Comparison of ENCODE assay signal across 15 mouse cellular contexts in the genomic region with DNA sequence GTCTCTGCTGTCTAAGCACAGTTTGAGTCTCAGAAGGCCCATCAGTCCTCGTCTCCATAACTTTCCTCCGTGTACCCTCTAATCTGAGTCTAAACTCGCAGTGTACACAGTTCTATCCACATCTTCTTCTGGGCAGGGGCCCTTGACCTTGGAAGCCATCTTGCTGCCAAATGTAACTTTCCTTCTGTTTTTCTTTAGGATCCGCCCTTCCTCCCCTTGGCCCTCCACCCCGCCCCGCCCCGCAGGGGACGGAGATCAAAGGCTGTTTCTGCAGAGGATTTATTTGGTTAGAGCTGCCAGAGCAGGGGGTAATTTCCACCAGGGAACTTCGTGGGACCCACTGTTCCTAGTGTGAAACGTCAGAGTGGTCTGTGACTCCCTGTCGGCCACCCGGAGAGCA. TPM values are rescaled to one million over a fixed set of nuclear protein-coding genes. Genes with fewer than 3 reads are reported as not detected.
DNase-seq lines count a peak whose midpoint lies in the region; ATAC-seq and TF ChIP-seq lines count a peak whose summit lies in the region.
"Had no signal": no experiment of that assay in that cellular context is flagged by ENCODE, and none has a peak within 500 bp of the region (broad histone marks: within the 10 kb centered on the region; RNA-seq: fewer than 3 reads in every experiment).

No protein-coding gene starts in this region.

- peak; percentile 44 for DNase-seq in cerebellum, adult 11-12 months
- no peak for DNase-seq in cerebellum, postnatal 4 days (ENCODE audit: low spot score in 2 of 2)
- DNase-seq in heart, postnatal 4 days = peak; percentile 17
- peak; percentile 29 for DNase-seq in lung, postnatal 0 days (ENCODE audit: low spot score)
- no peak for DNase-seq in lung, postnatal 36 days
- DNase-seq in limb, embryonic 10.5 days (ENCODE audit: low spot score) = no peak
- DNase-seq: right cerebral cortex, postnatal 25 days; thymus, postnatal 25 days had no signal

- H3K9me3 ChIP-seq in heart, embryonic 11.5 days (replicated peaks; ENCODE audit: control insufficient read depth, low read length) = no peaks in the 10 kb centered on the region
- no peaks in the 10 kb centered on the region for H3K9me3 ChIP-seq in lung, postnatal 0 days (ENCODE audit: low read length)
- H3K9me3 ChIP-seq in limb, embryonic 10.5 days (replicated peaks) = no peaks in the 10 kb centered on the region
- H3K9me3 ChIP-seq: embryonic facial prominence, embryonic 15.5 days; G1E; midbrain, embryonic 15.5 days had no signal

- H3K27ac ChIP-seq in heart, embryonic 11.5 days (ENCODE audit: low read depth, low read length) = no peak overlapping the region
- H3K27ac ChIP-seq in lung, postnatal 0 days (ENCODE audit: low read length) = no peak overlapping the region
- H3K27ac ChIP-seq in limb, embryonic 10.5 days = peak overlapping the region; percentile 37
- H3K27ac ChIP-seq: embryonic facial prominence, embryonic 15.5 days; midbrain, embryonic 15.5 days had no signal

- H3K4me2 ChIP-seq in heart, embryonic 11.5 days = no peak overlapping the region
- H3K4me2 ChIP-seq in lung, postnatal 0 days (replicated peaks; ENCODE audit: low read depth, low read length) = no peak overlapping the region
- H3K4me2 ChIP-seq: embryonic facial prominence, embryonic 15.5 days; midbrain, embryonic 15.5 days had no signal

- H3K4me1 ChIP-seq in heart, embryonic 11.5 days (ENCODE audit: control insufficient read depth, insufficient read depth, low read length) = peaks cover 14% of the 10 kb centered on the region
- H3K4me1 ChIP-seq in lung, postnatal 0 days (ENCODE audit: insufficient read depth, low read depth, low read length) = peaks cover 8% of the 10 kb centered on the region
- peaks cover 49% of the 10 kb centered on the region for H3K4me1 ChIP-seq in limb, embryonic 10.5 days

- WGBS in heart, embryonic 11.5 days (ENCODE audit: insufficient replicate concordance) = 20% methylated on average over 12 of the region's 12 CpGs
- 17% methylated on average over 12 of the region's 12 CpGs for WGBS in lung, postnatal 0 days
- 19% methylated on average over 12 of the region's 12 CpGs for WGBS in limb, embryonic 10.5 days

- H3K27me3 ChIP-seq in heart, embryonic 11.5 days (ENCODE audit: control insufficient read depth, insufficient read depth, low read length) = no peaks in the 10 kb centered on the region
- no peaks in the 10 kb centered on the region for H3K27me3 ChIP-seq in lung, postnatal 0 days (replicated peaks; ENCODE audit: insufficient read depth, low read length)
- no peaks in the 10 kb centered on the region for H3K27me3 ChIP-seq in limb, embryonic 10.5 days (ENCODE audit: low read depth, poor library complexity, severe bottlenecking)
- H3K27me3 ChIP-seq: embryonic facial prominence, embryonic 15.5 days; midbrain, embryonic 15.5 days had no signal

- no peak overlapping the region for H3K4me3 ChIP-seq in heart, embryonic 11.5 days (ENCODE audit: low read depth, low read length)
- no peak overlapping the region for H3K4me3 ChIP-seq in lung, postnatal 0 days (ENCODE audit: low read depth, low read length)
- 0 out of 2 replicates have a peak overlapping the region, but pooled peaks have one; percentile 4 for H3K4me3 ChIP-seq in limb, embryonic 10.5 days
- H3K4me3 ChIP-seq: embryonic facial prominence, embryonic 15.5 days; midbrain, embryonic 15.5 days had no signal

- no peak for ATAC-seq in heart, embryonic 11.5 days (replicated peaks; ENCODE audit: insufficient number of reproducible peaks, low FRiP score, low TSS enrichment)
- 0 out of 2 replicates have a peak, but pooled peaks have one; percentile 1 for ATAC-seq in lung, postnatal 0 days
- ATAC-seq in inflammation-experienced regulatory T-cells, adult 6 months = no peak
- ATAC-seq: activated CD4-positive, CD25-positive, alpha-beta regulatory T cell, adult 4 months; forebrain, embryonic 16.5 days; midbrain, embryonic 15.5 days had no signal

- no peak for TF ChIP-seq CTCF in lung, postnatal 0 days (IDR thresholded peaks at IDR 0.05)

- TF ChIP-seq EP300 in lung, postnatal 0 days (IDR thresholded peaks at IDR 0.05) = no peak

- no peak overlapping the region for H3K9ac ChIP-seq in heart, embryonic 11.5 days (ENCODE audit: low read depth, low read length)
- H3K9ac ChIP-seq in lung, postnatal 0 days (replicated peaks; ENCODE audit: low read depth) = no peak overlapping the region
- H3K9ac ChIP-seq: embryonic facial prominence, embryonic 15.5 days; midbrain, embryonic 15.5 days had no signal

- no peaks in the 10 kb centered on the region for H3K36me3 ChIP-seq in heart, embryonic 11.5 days (ENCODE audit: control insufficient read depth, insufficient read depth, low read length)
- no peaks in the 10 kb centered on the region for H3K36me3 ChIP-seq in lung, postnatal 0 days (ENCODE audit: insufficient read depth, low read length)
- H3K36me3 ChIP-seq in limb, embryonic 10.5 days = peaks cover 61% of the 10 kb centered on the region
- H3K36me3 ChIP-seq: G1E; midbrain, embryonic 15.5 days had no signal

RNA-seq across cellular contexts. Expression of a gene that starts 18.3 kb away (rescaled TPM):
- 10 to 100 TPM in 1 of 2 experiments, 1 to 10 TPM in 1; 9.9 to 10.1 TPM for total RNA-seq in heart, postnatal 4 days (2021)
- 7.3 and 7.5 TPM in 2 replicates for polyA plus RNA-seq in heart, embryonic 11.5 days (2014; fragmentation: Nextera tagmentation; extraction: Ambion mirVana)
- polyA plus RNA-seq in lung, postnatal 0 days (2015; fragmentation: Nextera tagmentation; extraction: Ambion mirVana) = 5.4 and 7.5 TPM in 2 replicates
- polyA plus RNA-seq in limb, embryonic 10.5 days (2016; fragmentation: Nextera tagmentation; extraction: Ambion mirVana) = 33.8 and 36.8 TPM in 2 replicates
- polyA plus RNA-seq in inflammation-experienced regulatory T-cells, adult 6 months (2017; shearing (Covaris generic)) = 1 to 10 TPM in 2 of 3 experiments, not detected in 1; 1.4 to 1.9 TPM
- polyA plus RNA-seq: G1E had no signal

RNA-seq across cellular contexts. Expression of a gene that starts 25.3 kb away (rescaled TPM):
- total RNA-seq in heart, postnatal 4 days (2021) = 1 to 10 TPM; 5.2 to 6.3 TPM
- polyA plus RNA-seq in heart, embryonic 11.5 days (2014; fragmentation: Nextera tagmentation; extraction: Ambion mirVana) = 7.7 and 9.4 TPM in 2 replicates
- 28.5 and 29.8 TPM in 2 replicates for polyA plus RNA-seq in lung, postnatal 0 days (2015; fragmentation: Nextera tagmentation; extraction: Ambion mirVana)
- 2.6 and 2.8 TPM in 2 replicates for polyA plus RNA-seq in limb, embryonic 10.5 days (2016; fragmentation: Nextera tagmentation; extraction: Ambion mirVana)
- not detected for polyA plus RNA-seq in inflammation-experienced regulatory T-cells, adult 6 months (2017; shearing (Covaris generic))
- polyA plus RNA-seq: activated CD4-positive, CD25-positive, alpha-beta regulatory T cell, adult 4 months; G1E had no signal

RNA-seq across cellular contexts. Expression of a gene that starts 30.1 kb away (rescaled TPM):
- total RNA-seq in heart, postnatal 4 days (2021) = 1,000 to 10,000 TPM; 1,184 to 1,197 TPM
- polyA plus RNA-seq in heart, embryonic 11.5 days (2014; fragmentation: Nextera tagmentation; extraction: Ambion mirVana) = 841 and 878 TPM in 2 replicates
- 442 and 571 TPM in 2 replicates for polyA plus RNA-seq in lung, postnatal 0 days (2015; fragmentation: Nextera tagmentation; extraction: Ambion mirVana)
- polyA plus RNA-seq in limb, embryonic 10.5 days (2016; fragmentation: Nextera tagmentation; extraction: Ambion mirVana) = 2.4 and 3.1 TPM in 2 replicates
- 1 to 10 TPM in 2 of 3 experiments, not detected in 1; 1.7 to 1.9 TPM for polyA plus RNA-seq in inflammation-experienced regulatory T-cells, adult 6 months (2017; shearing (Covaris generic))
- polyA plus RNA-seq: G1E had no signal

RNA-seq across cellular contexts. Expression of a gene that starts 31.1 kb away (rescaled TPM):
- total RNA-seq in heart, postnatal 4 days (2021) = 100 to 1,000 TPM; 130 to 150 TPM
- polyA plus RNA-seq in heart, embryonic 11.5 days (2014; fragmentation: Nextera tagmentation; extraction: Ambion mirVana) = 319 and 338 TPM in 2 replicates
- 30.8 and 32.4 TPM in 2 replicates for polyA plus RNA-seq in lung, postnatal 0 days (2015; fragmentation: Nextera tagmentation; extraction: Ambion mirVana)
- not detected in 2 replicates for polyA plus RNA-seq in limb, embryonic 10.5 days (2016; fragmentation: Nextera tagmentation; extraction: Ambion mirVana)
- polyA plus RNA-seq in inflammation-experienced regulatory T-cells, adult 6 months (2017; shearing (Covaris generic)) = not detected
- total RNA-seq: G1E had no signal
- polyA plus RNA-seq: G1E had no signal

RNA-seq across cellular contexts. Expression of a gene that starts 47.0 kb away (rescaled TPM):
- total RNA-seq in heart, postnatal 4 days (2021) = 1 to 10 TPM; 6.0 to 7.1 TPM
- 9.8 and 9.9 TPM in 2 replicates for polyA plus RNA-seq in heart, embryonic 11.5 days (2014; fragmentation: Nextera tagmentation; extraction: Ambion mirVana)
- polyA plus RNA-seq in lung, postnatal 0 days (2015; fragmentation: Nextera tagmentation; extraction: Ambion mirVana) = 10.2 and 12.1 TPM in 2 replicates
- polyA plus RNA-seq in limb, embryonic 10.5 days (2016; fragmentation: Nextera tagmentation; extraction: Ambion mirVana) = 12.6 and 14.0 TPM in 2 replicates
- polyA plus RNA-seq in inflammation-experienced regulatory T-cells, adult 6 months (2017; shearing (Covaris generic)) = 10 to 100 TPM in 2 of 3 experiments, 1 to 10 TPM in 1; 9.9 to 11.1 (median 10.3) TPM

Comparison
In these comparisons a context has a peak if more than half of its experiments do, and no peak if none do; other contexts are left out.
1. DNase-seq: peak in cerebellum, adult 11-12 months (single experiment), heart, postnatal 4 days (single experiment) and lung, postnatal 0 days (single experiment); none in cerebellum, postnatal 4 days (0 of 2), lung, postnatal 36 days (single experiment) and limb, embryonic 10.5 days (single experiment).
2. RNA of a gene that starts 30.1 kb away (polyA plus RNA-seq): 841 to 878 TPM in heart, embryonic 11.5 days and 442 to 571 TPM in lung, postnatal 0 days; 2.4 to 3.1 TPM in limb, embryonic 10.5 days and 1.7 to 1.9 TPM in inflammation-experienced regulatory T-cells, adult 6 months; every median in the first group is over 100 times any median in the second.